Mouse (Mus musculus): ENCODE measurements around the gene Cdk11b.
"Not testable (repeated sequence)": the region's sequence is repeated elsewhere in the genome, so short reads cannot be mapped to it uniquely, and the experiment has no call there.

GRCm38 (mm10) chr4:155670236-155670635 is 45.6 kb downstream of the Cdk11b start:
- TF ChIP-seq POLR2A, CTCF (IDR thresholded peaks at IDR 0.05; ENCODE audit: insufficient read depth, low read depth, low read length): not testable (repeated sequence)

All from olfactory bulb, adult 2 months (tissue).